Mouse (Mus musculus) c-Kit-positive CD71-positive TER-119-negative erythroid progenitor cells, embryonic 14.5 days (primary cell): ENCODE results near the gene Lhx4.

Experiments used
- DNase-seq: peaks from one replicate; pipeline ENCODE4 v3.0.0-alpha.2; 2013; ENCODE audit warnings: low read depth

Gene Lhx4

DNA sequence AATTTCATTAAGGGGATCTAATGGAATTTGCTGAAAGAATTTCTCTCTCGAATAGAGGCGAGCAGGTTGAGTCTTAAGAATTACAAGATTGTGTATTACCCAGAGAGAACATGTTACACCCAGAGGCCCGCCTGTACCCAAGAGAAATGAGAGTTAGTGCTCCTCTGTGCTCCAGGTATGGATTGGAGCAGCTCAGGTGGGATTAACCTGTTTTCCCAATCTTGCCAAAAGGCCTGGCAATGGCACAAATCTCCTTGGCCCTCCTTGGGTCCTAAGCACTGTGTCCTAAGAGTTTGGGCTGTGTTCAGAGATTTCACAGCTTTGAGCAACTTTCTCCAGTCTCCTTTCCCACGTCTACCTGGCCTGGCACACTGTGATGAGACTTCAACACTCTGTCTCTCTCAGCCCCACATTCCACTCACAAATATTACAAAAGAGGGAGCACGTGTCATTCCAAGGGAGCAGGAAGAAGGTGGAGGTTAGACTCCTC is 48.2 kb downstream of the Lhx4 start:
- no peak for DNase-seq

- DNase-seq = no peak
Observed at GRCm38 (mm10) chr1:155700886-155701285, 50.6 kb downstream of the Lhx4 start.

DNA sequence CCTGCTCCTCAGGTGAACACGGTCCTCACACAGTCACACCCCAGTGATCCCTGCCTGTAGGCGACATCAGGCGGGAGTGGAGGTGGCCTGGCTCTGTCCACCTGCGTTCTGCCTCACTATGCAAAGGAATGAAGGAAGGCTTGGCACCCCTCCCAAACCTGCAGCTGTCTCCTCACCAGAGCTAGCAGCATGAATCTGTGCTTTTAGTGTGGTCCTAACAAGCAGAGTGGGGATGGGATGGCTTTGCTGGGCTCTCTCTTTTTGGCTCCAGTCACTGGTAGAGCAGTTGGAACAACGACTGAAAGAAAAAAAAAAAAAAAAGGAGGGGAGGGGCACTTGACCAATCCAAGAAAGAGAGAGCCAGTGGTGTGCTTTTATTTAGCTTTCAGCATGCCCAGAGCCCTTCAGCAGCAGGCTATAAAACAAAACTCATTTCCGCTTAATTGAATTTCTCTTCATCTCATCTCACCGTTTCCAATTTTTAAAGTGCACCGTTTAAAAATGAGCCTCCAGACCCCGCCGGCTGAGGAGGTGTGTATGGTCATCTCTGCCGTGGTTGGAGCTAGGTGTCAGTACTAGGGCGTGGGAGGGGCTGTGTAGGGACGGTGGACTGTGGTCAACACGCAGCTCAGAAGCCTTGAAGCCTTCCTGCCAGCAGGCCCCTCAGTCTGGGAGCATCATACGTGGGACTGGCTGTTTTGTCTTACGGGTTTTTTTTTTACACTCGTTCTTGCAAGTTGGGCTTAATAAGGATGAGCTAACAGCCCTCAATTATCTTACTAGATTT is 52.9 kb downstream of the Lhx4 start:
- DNase-seq = no peak

DNA sequence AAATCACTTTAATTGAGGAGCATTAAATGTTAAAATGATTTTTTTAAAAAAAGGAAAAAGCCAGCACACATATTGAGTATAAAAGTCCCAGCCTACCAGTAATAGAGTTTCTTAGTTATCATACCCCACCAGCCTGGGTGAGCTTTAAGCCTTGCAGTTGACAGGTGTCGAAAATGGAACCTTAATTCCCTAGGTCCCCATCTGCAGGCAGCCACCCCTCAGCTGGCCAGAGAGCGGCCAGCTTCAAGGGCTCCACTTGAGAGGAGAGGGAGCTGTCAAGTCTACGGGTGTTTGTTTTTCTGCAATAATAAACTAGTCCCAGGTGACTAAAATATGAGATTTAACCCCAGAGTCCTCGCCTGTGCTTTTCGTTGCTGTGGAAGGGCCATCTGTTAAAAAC is 58.0 kb downstream of the Lhx4 start:
- DNase-seq = no peak

DNA sequence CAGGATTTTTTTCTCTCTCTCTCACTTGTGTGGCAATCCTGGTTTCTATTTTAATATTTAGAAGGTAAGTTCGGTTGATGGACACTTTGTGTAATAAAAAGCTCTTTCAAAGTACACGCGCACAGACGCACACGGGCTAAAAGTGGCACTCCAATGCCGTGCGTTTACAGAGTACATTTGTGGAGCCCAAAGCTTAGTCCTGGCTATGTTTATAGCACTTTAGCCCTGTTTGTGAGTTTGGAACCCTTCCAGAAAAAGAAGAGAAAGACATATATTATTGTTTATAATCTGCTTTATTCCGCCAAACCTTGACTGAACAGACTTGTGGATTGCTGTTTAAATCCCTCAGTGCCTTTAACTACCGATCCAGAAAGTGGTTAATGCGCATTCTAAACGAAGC is 58.5 kb downstream of the Lhx4 start:
- DNase-seq = no peak

DNA sequence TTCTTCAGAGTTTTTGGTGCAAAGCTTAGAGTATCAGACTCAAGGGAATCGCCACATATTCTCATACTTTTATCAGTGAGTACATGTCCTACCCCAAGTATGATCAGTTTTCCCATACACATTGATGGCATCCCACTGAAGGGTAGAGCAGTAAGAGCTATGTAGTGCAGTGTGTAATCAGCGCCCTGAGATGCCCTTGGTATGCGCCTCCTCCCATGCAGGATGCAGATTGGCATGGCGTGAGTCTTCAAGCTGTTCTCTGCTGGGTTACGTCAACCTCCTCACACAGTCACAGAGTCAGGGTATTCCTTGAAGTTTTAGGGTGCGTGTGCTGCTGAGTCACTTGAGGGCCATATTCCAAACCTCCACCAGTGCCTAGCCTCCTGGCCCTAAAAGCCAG is 59.3 kb downstream of the Lhx4 start:
- DNase-seq = no peak

DNA sequence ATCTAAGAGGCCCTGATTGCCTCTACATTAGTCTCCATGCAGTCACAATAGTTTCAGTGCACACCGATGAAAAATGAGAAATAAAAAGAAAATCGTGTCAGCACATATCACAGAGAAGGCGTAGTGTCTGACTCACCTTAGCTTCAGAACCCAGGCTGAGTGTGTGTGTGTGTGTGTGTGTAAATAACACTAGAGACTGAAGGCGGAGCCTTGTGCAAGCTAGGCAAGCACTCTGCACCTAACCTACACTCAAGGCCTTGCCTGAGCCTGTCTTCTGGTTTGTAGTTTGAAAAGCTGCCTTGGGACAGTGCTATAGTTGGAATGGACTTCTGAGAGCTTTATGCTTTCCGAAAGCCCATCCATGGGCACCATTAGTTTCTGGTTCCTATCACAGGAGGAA is 61.9 kb downstream of the Lhx4 start:
- no peak for DNase-seq

DNA sequence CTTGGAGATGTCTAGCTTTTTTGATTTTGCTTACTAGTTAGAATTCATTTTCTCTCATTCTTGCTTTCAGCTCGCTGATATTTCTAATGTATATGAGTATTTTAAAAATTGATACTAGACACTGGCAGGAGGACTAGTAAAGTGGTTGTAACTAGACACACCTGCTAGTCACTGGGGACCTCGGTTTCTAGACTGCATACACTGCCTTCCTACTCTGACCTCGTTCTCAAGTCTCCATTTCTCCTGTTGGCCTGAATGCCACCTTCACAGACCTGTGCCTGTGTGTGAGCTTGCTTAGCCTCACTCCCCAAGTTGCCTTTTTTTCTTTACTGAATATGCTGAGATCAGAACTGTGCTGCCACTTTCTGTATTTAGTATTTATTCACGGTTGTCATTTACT is 62.3 kb downstream of the Lhx4 start:
- DNase-seq = no peak

GRCm38 (mm10) chr1:155686816-155687215 is 64.7 kb downstream of the Lhx4 start:
- no peak for DNase-seq

DNA sequence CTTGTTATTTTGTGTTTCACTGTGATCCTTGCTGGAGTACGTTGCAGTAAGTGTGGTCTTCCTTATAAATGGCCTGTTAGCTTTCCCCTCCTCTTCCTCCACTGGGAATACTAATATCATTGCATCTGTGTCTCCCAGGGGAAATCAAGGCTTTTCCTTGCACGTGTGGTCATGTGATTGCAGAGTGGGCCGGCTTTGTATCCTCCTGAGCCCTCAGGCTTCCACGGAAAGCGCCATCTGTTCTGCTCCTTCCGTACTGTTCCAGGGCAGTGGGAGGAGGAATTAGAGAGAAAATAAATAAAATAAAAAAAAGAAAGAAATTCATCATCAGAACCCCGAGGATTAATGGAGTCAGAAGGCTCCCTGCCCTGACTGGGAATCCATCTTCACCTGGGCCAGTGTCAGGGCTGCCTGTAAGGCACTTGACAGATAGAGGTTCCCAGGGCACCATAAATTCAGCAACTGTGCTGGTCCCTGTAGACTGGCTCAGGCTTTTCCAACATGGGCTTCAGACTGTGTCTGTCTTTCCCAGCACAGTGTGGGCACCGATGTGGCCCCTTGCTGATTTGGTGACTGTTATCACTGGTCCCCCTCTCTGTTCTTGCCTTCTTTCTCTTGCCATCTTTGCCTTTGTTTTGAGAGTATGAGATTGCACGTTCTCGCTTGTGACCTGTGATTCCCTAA is 70.2 kb downstream of the Lhx4 start:
- no peak for DNase-seq

GRCm38 (mm10) chr1:155675570-155675969 is 75.9 kb downstream of the Lhx4 start:
- DNase-seq = no peak

DNA sequence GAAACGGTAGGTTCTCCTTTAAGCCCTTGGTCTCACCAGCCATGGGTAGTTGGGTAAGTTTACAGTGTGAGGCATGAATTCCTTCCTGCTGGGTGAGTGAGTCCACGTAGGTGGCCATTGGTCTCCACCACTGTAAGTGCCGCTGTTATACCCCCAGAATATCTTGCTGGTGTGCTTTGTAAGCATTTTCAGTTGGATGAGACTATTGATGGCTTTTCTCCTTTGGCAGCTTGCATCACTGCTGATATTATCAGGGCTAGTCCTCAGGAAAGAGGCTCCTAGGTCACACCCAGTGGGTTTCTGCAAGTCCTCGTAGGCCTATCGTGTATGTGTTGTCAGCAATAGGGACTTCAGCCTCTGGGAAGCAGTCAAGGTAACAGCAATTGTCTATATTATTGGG is 87.5 kb downstream of the Lhx4 start:
- DNase-seq = no peak

GRCm38 (mm10) chr1:155656321-155656720 is 95.2 kb downstream of the Lhx4 start:
- no peak for DNase-seq

GRCm38 (mm10) chr1:155654961-155655360 is 96.5 kb downstream of the Lhx4 start:
- DNase-seq = no peak

DNA sequence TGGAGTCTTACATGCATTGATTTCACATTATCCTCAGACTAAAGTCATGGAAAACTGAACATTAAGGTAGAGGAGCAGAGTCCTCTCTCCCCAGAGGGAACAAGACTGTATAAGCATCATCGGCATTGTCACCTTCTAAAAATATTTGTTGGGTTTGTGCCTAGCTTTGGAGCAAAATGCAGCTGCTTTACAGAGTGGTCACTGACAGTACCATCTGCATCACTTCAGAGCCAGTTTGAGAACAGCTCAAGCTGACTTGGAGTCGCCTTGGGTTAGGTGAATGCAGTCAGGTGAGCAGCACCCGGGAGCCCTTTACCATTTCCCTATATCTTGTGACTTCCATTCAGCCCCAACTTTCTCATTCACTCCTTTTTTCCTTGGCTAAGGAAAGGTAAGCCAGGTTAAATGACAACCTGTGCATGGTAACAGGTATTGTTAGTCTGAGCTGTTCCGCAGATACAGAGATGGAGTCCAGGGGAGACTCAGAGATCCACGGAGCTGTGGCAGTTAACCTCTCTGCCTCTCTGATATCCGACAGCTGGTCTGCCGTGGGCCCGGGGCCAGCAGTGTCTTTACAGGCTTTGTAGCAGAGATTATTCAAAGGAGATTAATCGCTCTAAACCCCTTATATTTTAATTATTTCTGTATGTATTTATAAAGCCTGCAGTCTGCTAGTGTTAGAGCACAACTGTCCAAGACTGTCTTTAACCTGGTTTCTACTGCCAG is 101.2 kb downstream of the Lhx4 start:
- no peak for DNase-seq
